Mouse (Mus musculus) liver, embryonic 15.5 days (tissue): ENCODE data around the gene Olfr112. TPM values are rescaled to one million over a fixed set of nuclear protein-coding genes. Genes with fewer than 3 reads are reported as not detected.

Experiments used
- polyA plus RNA-seq: library from polyadenylated mRNA; unstranded; fragments of >200 nt; fragmentation: Nextera tagmentation; extraction: Ambion mirVana; gene quantifications from 2 replicates; pipeline ENCODE4 v1.2.1, GENCODE M21; 2015

Olfr112 gene
- polyA plus RNA-seq, 1 experiment from 2014 or later = not detected

Other genes starting within 250 kb of the Olfr112 start
- gene Olfr103, start 229.8 kb downstream of the Olfr112 start, polyA plus RNA-seq = not detected in 2 replicates
- gene Olfr104-ps, start 209.9 kb downstream of the Olfr112 start, polyA plus RNA-seq = not detected in 2 replicates
- gene Olfr105-ps, start 190.4 kb downstream of the Olfr112 start, polyA plus RNA-seq = not detected in 2 replicates
- not detected in 2 replicates for gene Olfr106-ps, start 179.1 kb downstream of the Olfr112 start, polyA plus RNA-seq
- not detected in 2 replicates for gene Olfr107, start 170.2 kb downstream of the Olfr112 start, polyA plus RNA-seq
- gene Olfr108, start 124.0 kb downstream of the Olfr112 start, polyA plus RNA-seq = not detected in 2 replicates
- not detected in 2 replicates for gene Olfr109, start 110.5 kb downstream of the Olfr112 start, polyA plus RNA-seq
- not detected in 2 replicates for gene H2-M2, start 85.9 kb downstream of the Olfr112 start, polyA plus RNA-seq
- not detected in 2 replicates for gene Olfr110, start 77.0 kb downstream of the Olfr112 start, polyA plus RNA-seq
- not detected in 2 replicates for gene Olfr111, start 61.4 kb downstream of the Olfr112 start, polyA plus RNA-seq
- gene Olfr113, start 8.2 kb upstream of the Olfr112 start, polyA plus RNA-seq = not detected in 2 replicates
- not detected in 2 replicates for gene Olfr114, start 23.3 kb upstream of the Olfr112 start, polyA plus RNA-seq
- not detected in 2 replicates for gene Olfr115, start 57.7 kb upstream of the Olfr112 start, polyA plus RNA-seq
- gene Olfr116, start 57.7 kb upstream of the Olfr112 start, polyA plus RNA-seq = not detected in 2 replicates
- not detected in 2 replicates for gene Olfr117, start 94.3 kb upstream of the Olfr112 start, polyA plus RNA-seq
- gene Olfr118, start 97.5 kb upstream of the Olfr112 start, polyA plus RNA-seq = not detected in 2 replicates
- gene Olfr119, start 127.1 kb upstream of the Olfr112 start, polyA plus RNA-seq = not detected in 2 replicates
- not detected in 2 replicates for gene Olfr120, start 152.4 kb upstream of the Olfr112 start, polyA plus RNA-seq
- not detected in 2 replicates for gene Olfr121, start 179.4 kb upstream of the Olfr112 start, polyA plus RNA-seq
- not detected in 2 replicates for gene Olfr122, start 199.2 kb upstream of the Olfr112 start, polyA plus RNA-seq
- not detected in 2 replicates for gene Olfr123, start 224.1 kb upstream of the Olfr112 start, polyA plus RNA-seq
- not detected in 2 replicates for gene Olfr124, start 230.4 kb upstream of the Olfr112 start, polyA plus RNA-seq